Mouse (Mus musculus) olfactory bulb, adult 2 months (tissue): ENCODE data around the gene Celf2.

Source experiments
- CTCF ChIP-seq: fragments of 200-500 bp; IDR thresholded peaks from 2 replicates; pipeline ENCODE4 v1.5.1; 2012; ENCODE audit warnings: low read depth, mild to moderate bottlenecking, low read length, moderate library complexity; ENCODE audit not compliant: insufficient read depth
- POLR2A ChIP-seq: fragments of 200-500 bp; IDR thresholded peaks from 2 replicates; pipeline ENCODE4 v1.6.1; 2012; ENCODE audit warnings: mild to moderate bottlenecking, low read depth, low read length, moderate library complexity; ENCODE audit not compliant: insufficient read depth

- TF ChIP-seq POLR2A (no peak), CTCF (no peak)
Measured at GRCm38 (mm10) chr2:7113738-7114137, 395.6 kb downstream of the Celf2 start.
